Mouse (Mus musculus): ENCODE measurements around the gene Suds3. TPM values are rescaled to one million over a fixed set of nuclear protein-coding genes. Genes with fewer than 3 reads are reported as not detected.

Gene Suds3
- polyA plus RNA-seq, 1 experiment, result 80.5 TPM

- TF ChIP-seq POLR2A (IDR thresholded peaks at IDR 0.05; ENCODE audit: control insufficient read depth, low read depth, low read length) (no peak), CTCF (IDR thresholded peaks at IDR 0.05; ENCODE audit: control insufficient read depth, insufficient read depth, insufficient replicate concordance, low read depth, low read length) (no peak)
- H3K27ac ChIP-seq (ENCODE audit: control insufficient read depth, insufficient read depth, low read depth, low read length), result no peak overlapping the region
- H3K36me3 ChIP-seq (ENCODE audit: control insufficient read depth, insufficient read depth, low read length), result no peaks in the 10 kb centered on the region
- H3K4me1 ChIP-seq (ENCODE audit: control insufficient read depth, insufficient read depth, low read length), result peaks cover 17% of the 10 kb centered on the region
- H3K4me3 ChIP-seq (ENCODE audit: control insufficient read depth, low read depth, low read length), result no peak overlapping the region
- H3K27me3 ChIP-seq (ENCODE audit: control insufficient read depth, insufficient read depth, low read length), result no peaks in the 10 kb centered on the region
These were observed 2.9 kb upstream of the Suds3 start for GRCm38 (mm10) chr5:117118850-117119249.

- Histone ChIP-seq H3K27ac (ENCODE audit: control insufficient read depth, insufficient read depth, low read depth, low read length) (no peak overlapping the region), H3K36me3 (ENCODE audit: control insufficient read depth, insufficient read depth, low read length) (no peaks in the 10 kb centered on the region), H3K4me1 (ENCODE audit: control insufficient read depth, insufficient read depth, low read length) (peaks cover 17% of the 10 kb centered on the region), H3K4me3 (ENCODE audit: control insufficient read depth, low read depth, low read length) (no peak overlapping the region), H3K27me3 (ENCODE audit: control insufficient read depth, insufficient read depth, low read length) (no peaks in the 10 kb centered on the region)
- TF ChIP-seq CTCF (IDR thresholded peaks at IDR 0.05; ENCODE audit: control insufficient read depth, insufficient read depth, insufficient replicate concordance, low read depth, low read length) (no peak), POLR2A (IDR thresholded peaks at IDR 0.05; ENCODE audit: control insufficient read depth, low read depth, low read length) (no peak)
These were observed 2.3 kb upstream of the Suds3 start for GRCm38 (mm10) chr5:117118220-117118619.

GRCm38 (mm10) chr5:117117716-117118115 is 1.8 kb upstream of the Suds3 start:
- H3K4me1 ChIP-seq (ENCODE audit: control insufficient read depth, insufficient read depth, low read length), result peaks cover 17% of the 10 kb centered on the region
- no peaks in the 10 kb centered on the region for H3K36me3 ChIP-seq (ENCODE audit: control insufficient read depth, insufficient read depth, low read length)
- H3K27me3 ChIP-seq (ENCODE audit: control insufficient read depth, insufficient read depth, low read length), result no peaks in the 10 kb centered on the region
- no peak for TF ChIP-seq CTCF (IDR thresholded peaks at IDR 0.05; ENCODE audit: control insufficient read depth, insufficient read depth, insufficient replicate concordance, low read depth, low read length)
- no peak for TF ChIP-seq POLR2A (IDR thresholded peaks at IDR 0.05; ENCODE audit: control insufficient read depth, low read depth, low read length)
- no peak overlapping the region for H3K4me3 ChIP-seq (ENCODE audit: control insufficient read depth, low read depth, low read length)
- peak overlapping the region; percentile 52 for H3K27ac ChIP-seq (ENCODE audit: control insufficient read depth, insufficient read depth, low read depth, low read length)

- Histone ChIP-seq H3K36me3 (ENCODE audit: control insufficient read depth, insufficient read depth, low read length) (no peaks in the 10 kb centered on the region), H3K4me1 (ENCODE audit: control insufficient read depth, insufficient read depth, low read length) (peaks cover 17% of the 10 kb centered on the region), H3K27me3 (ENCODE audit: control insufficient read depth, insufficient read depth, low read length) (no peaks in the 10 kb centered on the region), H3K27ac (ENCODE audit: control insufficient read depth, insufficient read depth, low read depth, low read length) (peak overlapping the region; percentile 52), H3K4me3 (ENCODE audit: control insufficient read depth, low read depth, low read length) (no peak overlapping the region)
- no peak for TF ChIP-seq CTCF (IDR thresholded peaks at IDR 0.05; ENCODE audit: control insufficient read depth, insufficient read depth, insufficient replicate concordance, low read depth, low read length)
- TF ChIP-seq POLR2A (IDR thresholded peaks at IDR 0.05; ENCODE audit: control insufficient read depth, low read depth, low read length), result no peak
These were observed 1.3 kb upstream of the Suds3 start for GRCm38 (mm10) chr5:117117241-117117640.

- Histone ChIP-seq H3K36me3 (ENCODE audit: control insufficient read depth, insufficient read depth, low read length) (no peaks in the 10 kb centered on the region; the same call in 1 of the 2 replicates), H3K27me3 (ENCODE audit: control insufficient read depth, insufficient read depth, low read length) (no peaks in the 10 kb centered on the region), H3K4me1 (ENCODE audit: control insufficient read depth, insufficient read depth, low read length) (peaks cover 17% of the 10 kb centered on the region), H3K27ac (ENCODE audit: control insufficient read depth, insufficient read depth, low read depth, low read length) (no peak overlapping the region), H3K4me3 (ENCODE audit: control insufficient read depth, low read depth, low read length) (no peak overlapping the region)
- TF ChIP-seq POLR2A (IDR thresholded peaks at IDR 0.05; ENCODE audit: control insufficient read depth, low read depth, low read length), result no peak
- TF ChIP-seq CTCF (IDR thresholded peaks at IDR 0.05; ENCODE audit: control insufficient read depth, insufficient read depth, insufficient replicate concordance, low read depth, low read length), result no peak
These were observed 747 bp upstream of the Suds3 start for GRCm38 (mm10) chr5:117116660-117117059.

DNA sequence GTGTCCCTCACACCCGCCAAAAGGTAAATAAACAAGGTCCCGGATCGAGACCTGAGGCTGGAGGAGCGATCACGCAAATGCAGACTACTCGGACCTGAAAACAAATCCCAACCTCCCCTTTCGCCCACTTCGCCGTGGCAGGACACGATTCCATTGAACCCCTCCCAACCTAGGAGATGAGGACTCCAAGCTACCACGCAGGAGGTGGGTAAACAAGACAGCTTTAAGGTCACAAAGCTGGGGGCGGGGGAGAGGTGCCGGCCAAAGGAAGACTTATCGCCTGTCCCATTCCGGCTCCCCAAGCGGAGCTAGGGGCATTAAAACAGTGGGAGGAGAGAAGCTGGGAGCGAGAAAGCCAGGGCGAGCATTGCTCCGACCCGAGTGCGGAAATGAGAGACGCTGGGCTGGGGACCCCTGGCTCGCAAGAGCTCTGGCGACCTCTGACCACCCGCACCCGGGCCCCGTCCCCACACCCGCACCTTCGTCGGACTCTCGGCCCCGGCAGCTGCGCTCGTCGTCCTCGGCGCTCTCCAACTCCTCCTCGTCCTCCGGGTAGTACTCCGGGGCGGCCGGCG is 633 bp downstream of the Suds3 start:
- H3K36me3 ChIP-seq (ENCODE audit: control insufficient read depth, insufficient read depth, low read length), result no peaks in the 10 kb centered on the region; the same call in 1 of the 2 replicates
- TF ChIP-seq POLR2A (IDR thresholded peaks at IDR 0.05; ENCODE audit: control insufficient read depth, low read depth, low read length), result no peak
- no peak for TF ChIP-seq CTCF (IDR thresholded peaks at IDR 0.05; ENCODE audit: control insufficient read depth, insufficient read depth, insufficient replicate concordance, low read depth, low read length)
- peak overlapping the region; percentile 78 for H3K27ac ChIP-seq (ENCODE audit: control insufficient read depth, insufficient read depth, low read depth, low read length)
- no peaks in the 10 kb centered on the region for H3K27me3 ChIP-seq (ENCODE audit: control insufficient read depth, insufficient read depth, low read length)
- H3K4me1 ChIP-seq (ENCODE audit: control insufficient read depth, insufficient read depth, low read length), result peaks cover 8% of the 10 kb centered on the region
- H3K4me3 ChIP-seq (ENCODE audit: control insufficient read depth, low read depth, low read length), result peak overlapping the region; percentile 93

- H3K36me3 ChIP-seq (ENCODE audit: control insufficient read depth, insufficient read depth, low read length), result no peaks in the 10 kb centered on the region; the same call in 1 of the 2 replicates
- peak overlapping the region; percentile 78 for H3K27ac ChIP-seq (ENCODE audit: control insufficient read depth, insufficient read depth, low read depth, low read length)
- H3K27me3 ChIP-seq (ENCODE audit: control insufficient read depth, insufficient read depth, low read length), result no peaks in the 10 kb centered on the region
- TF ChIP-seq CTCF (IDR thresholded peaks at IDR 0.05; ENCODE audit: control insufficient read depth, insufficient read depth, insufficient replicate concordance, low read depth, low read length) (no peak), POLR2A (IDR thresholded peaks at IDR 0.05; ENCODE audit: control insufficient read depth, low read depth, low read length) (no peak)
- H3K4me1 ChIP-seq (ENCODE audit: control insufficient read depth, insufficient read depth, low read length), result peaks cover 8% of the 10 kb centered on the region
- peak overlapping the region; percentile 93 for H3K4me3 ChIP-seq (ENCODE audit: control insufficient read depth, low read depth, low read length)
These were observed 1.2 kb downstream of the Suds3 start for GRCm38 (mm10) chr5:117114581-117115192.

All from testis, adult 2 months (tissue).